Mouse (Mus musculus): ENCODE data around the gene Trim6. TPM values are rescaled to one million over a fixed set of nuclear protein-coding genes. Genes with fewer than 3 reads are reported as not detected.
"Not testable (repeated sequence)": the region's sequence is repeated elsewhere in the genome, so short reads cannot be mapped to it uniquely, and the experiment has no call there.

Gene Trim6
- polyA plus RNA-seq, 1 experiment from 2014 or later, result 3.1 TPM

DNA sequence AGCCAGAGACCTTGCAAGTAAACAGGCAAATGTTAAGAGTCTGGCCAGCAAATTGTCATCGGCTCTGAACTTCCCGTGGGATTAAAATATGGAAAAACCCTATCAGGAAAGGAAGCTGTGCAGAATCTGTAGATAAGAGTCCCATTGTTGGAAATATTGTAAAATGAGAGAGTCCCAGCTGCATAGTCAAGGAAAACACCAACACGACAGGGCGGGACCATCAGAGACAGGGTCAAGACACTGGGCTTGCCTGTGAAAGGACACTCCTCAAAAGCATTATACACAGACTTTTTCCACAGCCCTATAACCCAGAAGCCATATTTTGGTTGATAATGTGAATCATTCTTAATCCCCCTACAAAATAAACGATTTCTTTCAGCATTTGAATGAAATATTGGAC lies 46.7 kb downstream of the Trim6 start:
- not testable (repeated sequence) for H3K4me2 ChIP-seq (ENCODE audit: low read depth); H3K27me3 ChIP-seq (ENCODE audit: control insufficient read depth, insufficient read depth, low read length); DNase-seq (ENCODE audit: low spot score); H3K9ac ChIP-seq (ENCODE audit: low read length); H3K36me3 ChIP-seq (ENCODE audit: control insufficient read depth, insufficient read depth, low read length); H3K27ac ChIP-seq (ENCODE audit: low read depth, low read length); ATAC-seq (ENCODE audit: insufficient read depth, low FRiP score, low TSS enrichment); H3K4me1 ChIP-seq (ENCODE audit: control insufficient read depth, insufficient read depth, low read length); H3K9me3 ChIP-seq (ENCODE audit: control insufficient read depth, low read length); H3K4me3 ChIP-seq (ENCODE audit: low read depth, low read length)
- WGBS, result 81% methylated on average over 3 of the region's 5 CpGs

- not testable (repeated sequence) for H3K27me3 ChIP-seq (ENCODE audit: control insufficient read depth, insufficient read depth, low read length); H3K9ac ChIP-seq (ENCODE audit: low read length); H3K4me2 ChIP-seq (ENCODE audit: low read depth); DNase-seq (ENCODE audit: low spot score); H3K27ac ChIP-seq (ENCODE audit: low read depth, low read length); H3K9me3 ChIP-seq (ENCODE audit: control insufficient read depth, low read length); ATAC-seq (ENCODE audit: insufficient read depth, low FRiP score, low TSS enrichment); H3K4me1 ChIP-seq (ENCODE audit: control insufficient read depth, insufficient read depth, low read length); H3K36me3 ChIP-seq (ENCODE audit: control insufficient read depth, insufficient read depth, low read length); H3K4me3 ChIP-seq (ENCODE audit: low read depth, low read length)
- WGBS, result 84% methylated on average over 2 of the region's 3 CpGs
These were observed 60.8 kb downstream of the Trim6 start for GRCm38 (mm10) chr7:104279361-104279760.

Other genes with a start within 250 kb of the Trim6 start
- gene Olfr635, start 247.6 kb upstream of the Trim6 start, polyA plus RNA-seq (2014; fragmentation: Nextera tagmentation; extraction: Ambion mirVana), result not detected in 2 replicates
- not detected in 2 replicates for gene Olfr638, start 220.0 kb upstream of the Trim6 start, polyA plus RNA-seq (2014; fragmentation: Nextera tagmentation; extraction: Ambion mirVana)
- gene Olfr639, start 201.5 kb upstream of the Trim6 start, polyA plus RNA-seq (2014; fragmentation: Nextera tagmentation; extraction: Ambion mirVana), result not detected in 2 replicates
- gene Olfr640, start 193.2 kb upstream of the Trim6 start, polyA plus RNA-seq (2014; fragmentation: Nextera tagmentation; extraction: Ambion mirVana), result not detected in 2 replicates
- not detected in 2 replicates for gene Olfr641, start 183.3 kb upstream of the Trim6 start, polyA plus RNA-seq (2014; fragmentation: Nextera tagmentation; extraction: Ambion mirVana)
- not detected in 2 replicates for gene Olfr642, start 166.1 kb upstream of the Trim6 start, polyA plus RNA-seq (2014; fragmentation: Nextera tagmentation; extraction: Ambion mirVana)
- gene 4930516K23Rik, start 157.3 kb upstream of the Trim6 start, polyA plus RNA-seq (2014; fragmentation: Nextera tagmentation; extraction: Ambion mirVana), result not detected in 2 replicates
- gene Olfr644, start 146.9 kb upstream of the Trim6 start, polyA plus RNA-seq (2014; fragmentation: Nextera tagmentation; extraction: Ambion mirVana), result not detected in 2 replicates
- gene Olfr645, start 133.3 kb upstream of the Trim6 start, polyA plus RNA-seq (2014; fragmentation: Nextera tagmentation; extraction: Ambion mirVana), result not detected in 2 replicates
- gene Olfr646, start 113.9 kb upstream of the Trim6 start, polyA plus RNA-seq (2014; fragmentation: Nextera tagmentation; extraction: Ambion mirVana), result not detected in 2 replicates
- not detected in 2 replicates for gene Ubqln5, start 89.0 kb upstream of the Trim6 start, polyA plus RNA-seq (2014; fragmentation: Nextera tagmentation; extraction: Ambion mirVana)
- not detected in 2 replicates for gene Olfr643, start 81.4 kb upstream of the Trim6 start, polyA plus RNA-seq (2014; fragmentation: Nextera tagmentation; extraction: Ambion mirVana)
- gene Ubqln3, start 75.5 kb upstream of the Trim6 start, polyA plus RNA-seq (2014; fragmentation: Nextera tagmentation; extraction: Ambion mirVana), result not detected in 2 replicates
- not detected in 2 replicates for gene Ubqlnl, start 68.2 kb upstream of the Trim6 start, polyA plus RNA-seq (2014; fragmentation: Nextera tagmentation; extraction: Ambion mirVana)
- gene Olfm5, start 54.0 kb upstream of the Trim6 start, polyA plus RNA-seq (2014; fragmentation: Nextera tagmentation; extraction: Ambion mirVana), result 0.11 TPM in 1 of 2 replicates, not detected in the other
- gene Olfr648, start 35.4 kb upstream of the Trim6 start, polyA plus RNA-seq (2014; fragmentation: Nextera tagmentation; extraction: Ambion mirVana), result 0.16 and 0.17 TPM in 2 replicates
- not detected in 2 replicates for gene Olfr649, start 22.8 kb upstream of the Trim6 start, polyA plus RNA-seq (2014; fragmentation: Nextera tagmentation; extraction: Ambion mirVana)
- 0.74 and 0.84 TPM in 2 replicates for gene Trim34a, start 25.7 kb downstream of the Trim6 start, polyA plus RNA-seq (2014; fragmentation: Nextera tagmentation; extraction: Ambion mirVana)
- 0.07 TPM in 2 replicates for gene Trim5, start 69.3 kb downstream of the Trim6 start, polyA plus RNA-seq (2014; fragmentation: Nextera tagmentation; extraction: Ambion mirVana)
- 2.2 TPM in 2 replicates for gene Trim12a, start 96.7 kb downstream of the Trim6 start, polyA plus RNA-seq (2014; fragmentation: Nextera tagmentation; extraction: Ambion mirVana)
- not detected in 2 replicates for gene Trim34b, start 110.7 kb downstream of the Trim6 start, polyA plus RNA-seq (2014; fragmentation: Nextera tagmentation; extraction: Ambion mirVana)
- 0.45 and 0.62 TPM in 2 replicates for gene Trim12c, start 134.6 kb downstream of the Trim6 start, polyA plus RNA-seq (2014; fragmentation: Nextera tagmentation; extraction: Ambion mirVana)
- gene Trim30b, start 151.1 kb downstream of the Trim6 start, polyA plus RNA-seq (2014; fragmentation: Nextera tagmentation; extraction: Ambion mirVana), result not detected in 2 replicates
- not detected in 2 replicates for gene Trim30c, start 182.0 kb downstream of the Trim6 start, polyA plus RNA-seq (2014; fragmentation: Nextera tagmentation; extraction: Ambion mirVana)
- gene Trim30a, start 246.4 kb downstream of the Trim6 start, polyA plus RNA-seq (2014; fragmentation: Nextera tagmentation; extraction: Ambion mirVana), result 0.95 and 1.1 TPM in 2 replicates